ENCODE assay signal across 1 mouse cellular context in genomic region chr5:140384462-140384861, GRCm38 (mm10).
TF ChIP-seq lines count a peak whose summit lies in the region.

No protein-coding gene starts in this region.

TF ChIP-seq in CH12.LX, 34 proteins besides CTCF, POLR2A, EP300 and RAD21 (continued from another document):
- TF ChIP-seq JUN (IDR thresholded peaks at IDR 0.05; ENCODE audit: insufficient read depth, low read depth, low read length), result no peak
- no peak for TF ChIP-seq PAX5 (IDR thresholded peaks at IDR 0.05; ENCODE audit: low read length)
- TF ChIP-seq MAZ (IDR thresholded peaks at IDR 0.05; ENCODE audit: low read depth, low read length), result no peak
- TF ChIP-seq SMC3 (IDR thresholded peaks at IDR 0.05; ENCODE audit: low read depth, low read length), result no peak
- TF ChIP-seq TBP (conservative IDR thresholded peaks at IDR 0.05; ENCODE audit: low read depth, low read length), result no peak
- TF ChIP-seq TCF12 (IDR thresholded peaks at IDR 0.05; ENCODE audit: low read depth, low read length), result no peak
- no peak for TF ChIP-seq E2F4 (IDR thresholded peaks at IDR 0.05; ENCODE audit: insufficient replicate concordance, low read depth, low read length)
